Mouse (Mus musculus): ENCODE data around the gene Snx30.

The Snx30 gene

DNA sequence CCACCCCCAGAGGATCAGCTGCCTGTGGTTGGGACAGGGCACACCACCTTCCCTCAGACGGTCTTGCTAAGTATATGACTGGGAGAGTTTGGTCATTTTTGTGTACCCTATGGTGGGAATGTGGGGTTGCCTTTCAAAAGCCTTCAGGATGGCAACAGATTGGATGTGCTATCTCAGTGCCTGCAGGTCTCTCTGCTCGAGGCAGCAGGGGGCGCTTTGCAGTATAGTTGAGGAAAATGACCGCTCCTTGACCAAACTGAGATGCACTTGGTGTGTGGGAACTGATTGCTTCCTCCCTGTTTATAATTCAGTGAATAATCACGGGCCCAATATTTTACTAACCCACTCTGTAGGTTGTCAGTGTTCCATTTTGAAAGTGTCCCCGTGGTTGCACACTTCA, 96.9 kb downstream of the Snx30 start:
- no peak for DNase-seq (ENCODE audit: low spot score in 2 of 2)

DNA sequence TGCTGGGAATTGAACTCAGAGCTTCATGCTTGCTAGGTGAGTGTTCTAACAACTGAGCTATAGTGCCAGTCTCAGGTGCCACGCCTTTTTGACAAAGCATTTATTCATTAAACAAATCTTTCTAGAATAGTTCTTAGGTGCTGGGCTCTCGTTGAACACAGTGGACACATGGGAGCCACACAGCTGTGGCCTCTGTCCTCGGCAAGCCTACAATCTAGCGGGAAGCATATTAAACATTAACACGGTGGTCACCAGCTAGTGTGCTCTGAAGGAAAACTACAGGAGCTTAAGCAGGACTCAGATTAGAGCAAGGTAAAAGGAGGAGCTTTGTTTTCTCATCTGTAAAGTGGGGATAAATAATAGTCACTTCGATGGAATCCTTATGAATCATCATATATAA, 101.5 kb downstream of the Snx30 start:
- no peak for DNase-seq (ENCODE audit: low spot score in 2 of 2)

DNA sequence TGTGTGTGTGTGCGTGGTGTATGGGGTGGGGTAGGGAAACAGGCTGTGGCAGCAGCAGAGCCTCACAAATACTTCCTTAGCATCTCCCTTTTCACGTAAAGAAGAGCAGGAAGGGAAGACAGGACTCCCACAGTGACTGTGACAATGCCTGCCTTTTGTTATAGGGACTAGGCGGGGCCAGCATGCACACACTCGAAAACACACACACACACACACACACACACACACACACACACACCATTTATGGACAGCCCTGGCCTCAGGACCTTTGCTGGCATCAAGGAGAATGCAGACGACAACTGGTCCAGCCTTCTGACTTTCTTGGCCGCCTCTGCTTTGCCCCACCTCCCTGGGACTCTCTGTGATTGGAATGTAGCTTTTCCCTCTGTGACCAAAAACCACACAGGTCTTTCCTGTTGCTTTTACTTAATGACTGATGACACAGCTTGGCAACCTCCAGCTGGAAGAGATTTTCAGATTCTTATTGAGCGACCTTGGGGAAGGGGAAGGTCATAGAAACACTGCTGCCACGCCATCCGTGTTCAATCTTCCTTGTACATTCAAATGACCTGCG, 102.1 kb downstream of the Snx30 start:
- DNase-seq (ENCODE audit: low spot score in 2 of 2), result no peak

DNA sequence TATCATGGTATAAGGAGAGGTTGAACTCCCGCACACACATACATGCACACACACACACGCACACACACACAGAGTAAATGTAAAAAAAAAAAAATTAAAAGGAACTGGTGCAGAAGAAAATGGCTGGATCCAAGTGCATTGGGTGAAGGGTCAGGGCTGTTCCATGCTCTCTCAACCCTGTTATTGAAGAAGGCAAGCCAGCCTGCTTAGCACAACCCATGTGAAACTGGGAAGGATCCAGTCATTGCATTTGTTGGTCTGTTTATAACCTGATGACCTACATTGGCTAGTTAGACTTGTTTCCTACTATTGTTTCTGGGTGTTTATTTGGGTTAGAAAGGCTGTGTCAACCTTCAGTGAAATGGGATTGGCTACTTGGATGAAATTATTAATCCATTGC, 103.1 kb downstream of the Snx30 start:
- DNase-seq (ENCODE audit: low spot score in 2 of 2), result no peak

DNA sequence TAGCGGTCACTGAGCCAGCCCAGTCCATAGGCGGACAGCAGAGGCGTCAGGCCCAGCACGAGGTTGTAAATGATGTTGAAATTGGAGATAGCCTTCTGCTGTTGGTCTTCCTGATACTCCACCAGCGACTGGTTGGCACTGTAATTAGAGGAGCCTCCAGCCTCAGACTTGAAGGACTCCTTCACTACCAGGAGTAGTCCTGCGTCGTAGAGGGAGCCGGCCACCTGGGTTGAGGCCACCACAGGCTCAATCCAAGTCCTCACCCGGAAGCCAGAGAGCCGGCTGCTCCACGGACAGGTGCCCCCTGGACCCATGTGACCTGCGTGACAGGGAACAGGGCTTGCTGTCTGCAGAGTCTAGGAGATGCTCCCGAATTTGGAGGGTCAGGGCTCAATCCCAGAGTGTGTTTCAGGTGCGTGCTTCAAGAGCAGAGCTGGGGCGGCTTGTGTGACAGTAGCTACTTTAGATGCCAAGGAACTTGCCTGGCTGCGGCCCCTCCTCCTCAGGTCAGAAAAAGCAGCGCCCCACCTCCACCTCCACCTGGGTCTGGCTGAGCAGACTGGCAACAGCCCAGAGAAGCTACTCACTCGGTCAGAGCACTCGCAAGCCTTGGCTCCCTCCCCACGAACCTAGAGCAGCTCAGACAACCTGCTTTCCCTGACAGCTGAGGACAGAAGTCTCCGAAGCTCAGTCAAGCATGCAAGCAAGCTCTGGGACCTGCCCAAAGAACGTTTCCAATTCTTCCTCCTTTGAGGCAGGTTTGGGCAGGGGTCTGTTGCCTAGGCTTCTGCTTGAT, 109.2 kb downstream of the Snx30 start, which contains the start of gene Slc46a2:
Slc46a2 (minus strand) TSS at position 449 of the 796 bp plus-strand sequence.
- DNase-seq (ENCODE audit: low spot score in 2 of 2), result no peak

DNA sequence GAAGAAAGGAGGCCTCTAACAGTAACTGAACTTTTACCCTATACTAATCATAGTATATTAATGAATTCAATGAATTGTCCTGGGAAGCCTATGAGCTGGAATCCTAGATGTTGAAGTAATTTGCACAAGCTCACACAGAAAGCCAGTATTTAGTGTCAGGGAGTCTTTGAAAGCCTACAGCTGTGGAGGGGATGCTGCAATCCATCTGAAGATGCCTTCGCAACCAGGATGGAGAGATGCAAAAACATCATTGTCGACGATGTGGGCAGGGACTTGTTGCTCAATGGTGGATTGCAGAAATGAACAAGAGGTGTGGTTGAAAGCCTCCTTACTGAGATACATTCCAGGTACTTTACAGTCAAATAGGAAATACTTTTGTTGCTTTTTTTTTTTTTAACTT, 112.3 kb downstream of the Snx30 start:
- no peak for DNase-seq (ENCODE audit: low spot score in 2 of 2)

DNA sequence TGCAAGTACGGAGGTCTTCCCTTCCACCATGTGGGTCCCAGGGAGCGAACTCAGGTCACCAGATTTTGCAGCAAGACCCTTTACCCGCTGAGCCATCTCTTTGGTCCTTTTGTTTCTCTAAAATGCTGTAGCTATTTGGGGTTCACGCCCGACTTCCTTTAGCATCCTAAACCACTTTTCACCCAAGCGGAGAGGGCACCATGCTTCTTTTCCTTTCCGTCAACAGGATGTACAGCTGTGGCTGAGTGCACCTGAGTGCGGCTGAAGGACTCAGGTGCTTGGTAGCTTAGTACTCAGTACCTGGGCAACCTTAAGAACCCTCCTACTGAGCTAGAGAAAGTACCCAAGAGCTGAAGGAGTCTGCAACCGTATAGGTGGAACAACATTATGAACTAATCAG, 119.4 kb downstream of the Snx30 start:
- DNase-seq (ENCODE audit: low spot score in 2 of 2), result no peak

DNA sequence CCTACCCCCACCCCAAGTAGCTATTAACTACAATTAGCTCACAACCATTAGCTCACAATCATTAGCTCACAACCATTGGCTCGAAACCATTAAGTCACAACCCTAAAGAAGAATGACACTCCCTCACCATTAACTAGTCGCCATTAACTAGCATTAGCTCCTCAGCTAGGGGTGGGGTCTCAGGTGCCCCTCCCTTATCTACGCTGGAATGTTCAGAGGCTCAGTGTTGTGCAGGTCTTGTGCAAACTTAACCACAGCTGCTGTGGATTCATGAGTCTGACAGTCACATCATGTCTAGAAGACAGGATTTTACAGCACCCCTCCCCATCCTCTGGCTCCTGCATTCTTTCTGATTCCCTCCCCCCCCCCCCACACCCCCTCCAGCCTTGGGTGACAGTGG, 122.0 kb downstream of the Snx30 start:
- DNase-seq (ENCODE audit: low spot score in 2 of 2), result no peak

DNA sequence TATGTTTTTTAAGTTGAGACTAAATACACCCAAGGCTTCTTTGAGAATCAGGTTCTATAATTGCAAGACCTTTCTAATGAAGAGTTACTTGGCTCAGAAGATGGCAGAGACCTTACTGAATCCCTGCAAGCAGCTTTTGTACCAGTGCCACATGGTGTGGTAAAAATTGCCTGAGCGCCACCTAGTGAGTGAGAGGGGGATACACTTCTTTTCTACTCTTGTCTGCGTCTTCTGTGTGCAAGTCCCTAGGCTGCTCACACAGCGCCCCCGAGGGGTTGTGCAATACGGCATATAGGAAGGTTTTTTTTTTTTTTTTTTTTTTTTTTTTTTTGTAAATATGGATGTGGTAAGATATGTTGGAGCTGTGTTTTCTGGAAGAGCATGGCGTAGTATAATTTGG, 122.7 kb downstream of the Snx30 start:
- peak; percentile 11 to 81 for DNase-seq (ENCODE audit: low spot score in 2 of 2)

DNA sequence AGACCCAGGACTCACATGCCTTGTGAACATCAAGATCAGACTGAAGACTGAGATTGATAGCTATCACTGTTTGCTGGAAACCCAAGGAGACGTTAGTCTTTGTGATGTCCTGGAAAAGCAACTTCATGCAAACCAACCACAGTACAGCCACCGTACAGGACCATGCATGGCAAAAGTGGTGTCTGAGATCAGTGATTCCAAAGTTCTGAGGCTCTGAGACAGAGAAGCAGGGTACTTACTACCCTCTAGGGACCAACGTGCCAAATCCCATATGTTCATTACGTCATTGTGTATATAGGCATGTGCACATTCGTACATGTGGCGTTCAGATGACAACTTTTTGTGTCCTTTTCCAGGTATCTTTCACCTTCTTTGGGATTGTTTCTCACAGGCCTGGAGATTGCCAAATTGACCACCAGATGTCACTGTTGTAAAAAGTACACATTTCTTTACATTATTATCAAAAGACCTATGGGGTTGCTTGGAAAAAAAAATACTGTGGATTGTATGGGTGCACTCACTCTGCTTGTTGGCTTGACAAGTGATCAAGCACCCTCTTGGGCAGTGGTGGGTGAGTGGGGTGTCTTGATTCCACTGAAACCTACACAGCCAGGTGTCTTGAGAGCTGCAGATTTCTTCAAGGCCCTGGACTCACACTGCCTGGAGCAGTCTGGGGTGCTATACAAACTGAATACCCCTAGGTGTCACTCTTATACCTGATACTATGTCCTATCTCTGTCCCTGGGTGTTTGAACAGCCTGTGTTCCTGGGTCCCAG, 127.1 kb downstream of the Snx30 start:
- no peak for DNase-seq (ENCODE audit: low spot score in 2 of 2)

DNA sequence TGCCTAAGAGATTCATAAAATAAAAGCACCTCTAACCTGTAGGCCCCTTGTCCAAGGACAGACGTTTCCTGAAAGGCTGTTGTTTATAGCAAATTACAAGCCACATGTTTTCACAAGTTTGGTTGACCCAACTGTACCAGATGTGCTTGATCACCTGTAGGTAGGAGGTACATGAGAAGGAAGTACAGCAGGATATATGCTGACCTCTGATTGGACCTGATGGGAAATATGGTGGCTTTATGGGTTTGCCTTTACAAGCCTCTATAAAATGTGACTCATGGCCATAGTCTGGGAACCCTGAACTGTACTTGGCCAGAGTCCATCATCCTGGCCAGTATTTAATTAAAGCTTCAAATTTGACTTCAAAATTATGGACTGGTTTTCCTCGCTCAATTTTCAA, 131.9 kb downstream of the Snx30 start:
- DNase-seq (ENCODE audit: low spot score in 2 of 2), result no peak

Measured in spleen, postnatal 10 days (tissue).